Mouse (Mus musculus) E14TG2a.4 (cell line): ENCODE measurements at regions not wholly inside any gene's neighbourhood (a gene's known extent, or its start where the extent isn't known, plus 50 kb on each side); places are given as distances from the start of the nearest gene placed in this dataset.

Source experiments
- CTCF ChIP-seq: conservative IDR thresholded peaks from 2 replicates; pipeline ENCODE4 v1.5.1; 2014; ENCODE audit warnings: low read length
- NANOG ChIP-seq: IDR thresholded peaks from 2 replicates; pipeline ENCODE4 v1.6.1; 2014; ENCODE audit warnings: borderline replicate concordance, low read length, mixed read lengths
- POU5F1 ChIP-seq: IDR thresholded peaks from 2 replicates; pipeline ENCODE4 v1.6.1; 2014; ENCODE audit warnings: low read length, borderline replicate concordance

DNA sequence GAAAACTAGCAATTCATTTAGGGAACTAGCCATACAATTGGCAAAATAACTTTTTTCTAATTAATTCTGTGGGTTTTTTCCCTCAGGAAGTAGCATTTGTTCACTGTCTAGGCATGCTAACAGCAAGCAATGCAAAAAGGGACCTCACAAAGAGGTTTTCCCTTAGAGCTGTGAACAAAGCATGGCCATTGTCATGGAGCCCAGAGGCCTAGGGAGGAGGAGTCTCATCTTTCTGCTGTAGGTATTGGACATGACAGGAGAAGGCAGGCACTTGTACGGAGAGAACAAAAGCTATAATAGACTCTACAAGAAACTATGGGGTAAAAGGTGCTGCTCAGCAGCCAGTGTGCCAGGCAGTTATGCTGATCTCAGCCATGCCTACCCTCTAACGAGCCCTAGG, 666.8 kb upstream of the Igfbp3 start:
- TF ChIP-seq CTCF, result no peak
- TF ChIP-seq POU5F1, result no peak
- no peak for TF ChIP-seq NANOG
